Mouse (Mus musculus) spleen, adult 2 months (tissue): ENCODE measurements around the gene Fam173a.

ENCODE experiments used
- CTCF ChIP-seq: fragments of 200-500 bp; IDR thresholded peaks from 2 replicates; pipeline ENCODE4 v1.5.1; 2011; ENCODE audit warnings: mild to moderate bottlenecking, inconsistent platforms; ENCODE audit not compliant: insufficient read depth, insufficient read length, insufficient replicate concordance; ENCODE audit errors: extremely low read depth
- POLR2A ChIP-seq: fragments of 200-500 bp; IDR thresholded peaks from 2 replicates; pipeline ENCODE4 v1.6.1; 2011; ENCODE audit warnings: low read depth, low read length, inconsistent platforms

DNA sequence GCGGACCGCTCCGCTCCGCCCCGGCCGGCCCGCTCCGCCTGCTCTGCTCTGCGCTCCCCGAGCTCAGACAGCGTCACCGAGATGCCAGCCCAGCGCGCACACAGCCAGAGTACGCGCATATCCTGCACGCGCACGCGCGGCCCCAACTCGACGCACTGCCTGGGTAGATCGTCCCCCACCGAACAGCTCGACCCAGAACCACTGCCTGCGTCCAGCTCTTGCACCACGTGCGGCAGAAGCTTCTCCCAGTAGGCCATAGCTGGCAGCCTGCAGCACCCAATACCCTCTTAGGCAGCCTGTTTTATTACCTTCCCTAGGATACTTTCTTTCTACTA, 44.3 kb upstream of the Fam173a start, which contains the start of gene Rhbdl1:
- TF ChIP-seq POLR2A = no peak
- no peak for TF ChIP-seq CTCF
